Mouse (Mus musculus): ENCODE results near the gene Trub1.
A peak's percentile ranks its signal among the peaks of the same experiment; 100 is the strongest.

Gene Trub1

GRCm38 (mm10) chr19:57442936-57443657 lies 9.6 kb upstream of the Trub1 start:
- no peak for DNase-seq

GRCm38 (mm10) chr19:57445049-57445448 lies 7.7 kb upstream of the Trub1 start:
- DNase-seq = no peak

- DNase-seq = no peak
These were observed 1.9 kb upstream of the Trub1 start for GRCm38 (mm10) chr19:57450849-57451248.

- no peak for DNase-seq
These were observed 950 bp upstream of the Trub1 start for GRCm38 (mm10) chr19:57451762-57452161.

- DNase-seq = no peak
These were observed 497 bp downstream of the Trub1 start for GRCm38 (mm10) chr19:57453218-57453600.

GRCm38 (mm10) chr19:57455286-57455960 lies 2.7 kb downstream of the Trub1 start:
- no peak for DNase-seq

- peak; percentile 70 for DNase-seq
These were observed 4.4 kb downstream of the Trub1 start for GRCm38 (mm10) chr19:57457075-57457474.

- DNase-seq = no peak
These were observed 11.0 kb downstream of the Trub1 start for GRCm38 (mm10) chr19:57463741-57464140.

- DNase-seq = no peak
These were observed 13.0 kb downstream of the Trub1 start for GRCm38 (mm10) chr19:57465742-57466141.

GRCm38 (mm10) chr19:57471033-57471432 lies 18.3 kb downstream of the Trub1 start:
- DNase-seq = no peak

GRCm38 (mm10) chr19:57472169-57472568 lies 19.5 kb downstream of the Trub1 start:
- no peak for DNase-seq

GRCm38 (mm10) chr19:57473301-57473700 lies 20.6 kb downstream of the Trub1 start:
- no peak for DNase-seq

GRCm38 (mm10) chr19:57475298-57475697 lies 22.6 kb downstream of the Trub1 start:
- no peak for DNase-seq

GRCm38 (mm10) chr19:57477310-57477709 lies 24.6 kb downstream of the Trub1 start:
- no peak for DNase-seq

- DNase-seq = no peak
These were observed 25.3 kb downstream of the Trub1 start for GRCm38 (mm10) chr19:57478056-57478455.

GRCm38 (mm10) chr19:57479886-57480655 lies 27.4 kb downstream of the Trub1 start:
- no peak for DNase-seq

GRCm38 (mm10) chr19:57481743-57482259 lies 29.1 kb downstream of the Trub1 start:
- no peak for DNase-seq

GRCm38 (mm10) chr19:57482815-57483214 lies 30.1 kb downstream of the Trub1 start:
- peak; percentile 72 for DNase-seq

GRCm38 (mm10) chr19:57487051-57487658 lies 34.4 kb downstream of the Trub1 start:
- DNase-seq = no peak

- DNase-seq = no peak
These were observed 36.8 kb downstream of the Trub1 start for GRCm38 (mm10) chr19:57489527-57489926.

- no peak for DNase-seq
These were observed 38.3 kb downstream of the Trub1 start for GRCm38 (mm10) chr19:57491030-57491429.

- no peak for DNase-seq
These were observed 41.3 kb downstream of the Trub1 start for GRCm38 (mm10) chr19:57494020-57494419.

GRCm38 (mm10) chr19:57498110-57498743 lies 45.5 kb downstream of the Trub1 start:
- DNase-seq = no peak
